19 mouse cellular contexts compared by ENCODE assay signal in genomic region chr5:33435941-33436340, GRCm38 (mm10). TPM values are rescaled to one million over a fixed set of nuclear protein-coding genes. Genes with fewer than 3 reads are reported as not detected.
"Had no signal": no experiment of that assay in that cellular context is flagged by ENCODE, and none has a peak within 500 bp of the region (broad histone marks: within the 10 kb centered on the region; RNA-seq: fewer than 3 reads in every experiment).

No protein-coding gene starts in this region.

- H3K27ac ChIP-seq: kidney, postnatal 0 days; layer of hippocampus, adult 2 months; left cerebral cortex, adult 2 months; limb, embryonic 15.5 days; liver, embryonic 12.5 days; midbrain, embryonic 10.5 days; stomach, embryonic 15.5 days had no signal

- DNase-seq: kidney, adult 11 months; kidney, adult 9 months; kidney, postnatal 36 days; lung, embryonic 14.5 days; lung, postnatal 10 days; midbrain, embryonic 14.5 days; right cerebral cortex, postnatal 14 days had no signal

- H3K36me3 ChIP-seq: limb, embryonic 15.5 days; liver, embryonic 12.5 days; midbrain, embryonic 10.5 days; stomach, embryonic 15.5 days had no signal

- H3K4me3 ChIP-seq: layer of hippocampus, adult 2 months; left cerebral cortex, adult 2 months; limb, embryonic 15.5 days; liver, embryonic 12.5 days; midbrain, embryonic 10.5 days; myocyte; stomach, embryonic 15.5 days had no signal

RNA-seq across cellular contexts. Expression of gene Nkx1-1, which starts 2.2 kb away (rescaled TPM):
- polyA plus RNA-seq: kidney, postnatal 0 days; limb, embryonic 11.5 days; limb, embryonic 15.5 days; liver, embryonic 12.5 days; liver, embryonic 16.5 days; lung, embryonic 14.5 days; midbrain, embryonic 10.5 days; myocyte; spleen, adult 2 months; stomach, embryonic 15.5 days; urinary bladder, adult 2 months had no signal
